Mouse (Mus musculus): Measurements from ENCODE around the gene Ttll5. TPM values are rescaled to one million over a fixed set of nuclear protein-coding genes. Genes with fewer than 3 reads are reported as not detected.

Ttll5 gene
- polyA plus RNA-seq, 1 experiment from 2014 or later, result 14.2 TPM

GRCm38 (mm10) chr12:86051477-86051876 lies 227.0 kb downstream of the Ttll5 start:
- no peak overlapping the region for H3K4me3 ChIP-seq
- H3K27ac ChIP-seq, result no peak overlapping the region
- no peak for ATAC-seq (ENCODE audit: low FRiP score)
- no peak overlapping the region for H3K9ac ChIP-seq
- no peaks in the 10 kb centered on the region for H3K27me3 ChIP-seq
- H3K4me2 ChIP-seq, result no peak overlapping the region
- peaks cover 10% of the 10 kb centered on the region for H3K36me3 ChIP-seq
- 91% methylated on average over 5 of the region's 5 CpGs for WGBS
- no peaks in the 10 kb centered on the region for H3K9me3 ChIP-seq
- no peaks in the 10 kb centered on the region for H3K4me1 ChIP-seq (replicated peaks)

- H3K36me3 ChIP-seq, result peaks cover 10% of the 10 kb centered on the region
- no peaks in the 10 kb centered on the region for H3K9me3 ChIP-seq
- no peak overlapping the region for H3K9ac ChIP-seq
- no peak overlapping the region for H3K4me3 ChIP-seq
- no peak overlapping the region for H3K4me2 ChIP-seq
- no peak overlapping the region for H3K27ac ChIP-seq
- no peak for ATAC-seq (ENCODE audit: low FRiP score)
- H3K27me3 ChIP-seq, result no peaks in the 10 kb centered on the region
- 90% methylated on average over 2 of the region's 2 CpGs for WGBS
- H3K4me1 ChIP-seq (replicated peaks), result no peaks in the 10 kb centered on the region
Observed at GRCm38 (mm10) chr12:86055306-86055705, 230.8 kb downstream of the Ttll5 start.

- no peak overlapping the region for H3K9ac ChIP-seq
- no peak overlapping the region for H3K4me3 ChIP-seq
- H3K27ac ChIP-seq, result no peak overlapping the region
- H3K4me1 ChIP-seq (replicated peaks), result no peaks in the 10 kb centered on the region
- no peaks in the 10 kb centered on the region for H3K9me3 ChIP-seq
- ATAC-seq (ENCODE audit: low FRiP score), result no peak
- 91% methylated on average over 8 of the region's 8 CpGs for WGBS
- no peaks in the 10 kb centered on the region for H3K27me3 ChIP-seq
- H3K36me3 ChIP-seq, result peaks cover 10% of the 10 kb centered on the region
- H3K4me2 ChIP-seq, result no peak overlapping the region
Observed at GRCm38 (mm10) chr12:86056976-86057375, 232.5 kb downstream of the Ttll5 start.

GRCm38 (mm10) chr12:86057516-86057915 lies 233.1 kb downstream of the Ttll5 start:
- Histone ChIP-seq H3K27ac (no peak overlapping the region), H3K27me3 (no peaks in the 10 kb centered on the region), H3K4me3 (no peak overlapping the region), H3K36me3 (peaks cover 10% of the 10 kb centered on the region), H3K4me2 (no peak overlapping the region), H3K4me1 (replicated peaks) (no peaks in the 10 kb centered on the region), H3K9me3 (no peaks in the 10 kb centered on the region), H3K9ac (no peak overlapping the region)
- no peak for ATAC-seq (ENCODE audit: low FRiP score)
- WGBS, result 86% methylated on average over 8 of the region's 8 CpGs

- no peak for ATAC-seq (ENCODE audit: low FRiP score)
- Histone ChIP-seq H3K4me1 (replicated peaks) (no peaks in the 10 kb centered on the region), H3K9ac (no peak overlapping the region), H3K9me3 (no peaks in the 10 kb centered on the region), H3K36me3 (peaks cover 10% of the 10 kb centered on the region), H3K4me3 (no peak overlapping the region), H3K27me3 (no peaks in the 10 kb centered on the region), H3K4me2 (no peak overlapping the region), H3K27ac (no peak overlapping the region)
- WGBS, result 83% methylated on average over 6 of the region's 6 CpGs
Observed at GRCm38 (mm10) chr12:86059341-86059740, 234.9 kb downstream of the Ttll5 start.

- no peak overlapping the region for H3K27ac ChIP-seq
- no peak for ATAC-seq (ENCODE audit: low FRiP score)
- no peak overlapping the region for H3K9ac ChIP-seq
- no peaks in the 10 kb centered on the region; the same call in 1 of the 2 replicates for H3K36me3 ChIP-seq
- no peaks in the 10 kb centered on the region for H3K4me1 ChIP-seq (replicated peaks)
- H3K27me3 ChIP-seq, result no peaks in the 10 kb centered on the region
- no peak overlapping the region for H3K4me2 ChIP-seq
- H3K4me3 ChIP-seq, result no peak overlapping the region
- no peaks in the 10 kb centered on the region for H3K9me3 ChIP-seq
Observed at GRCm38 (mm10) chr12:86064796-86065195, 240.3 kb downstream of the Ttll5 start.

- no peaks in the 10 kb centered on the region for H3K36me3 ChIP-seq
- H3K4me1 ChIP-seq (replicated peaks), result peaks cover 8% of the 10 kb centered on the region
- H3K9ac ChIP-seq, result no peak overlapping the region
- H3K27me3 ChIP-seq, result peaks cover 8% of the 10 kb centered on the region; the same call in 1 of the 2 replicates
- no peaks in the 10 kb centered on the region for H3K9me3 ChIP-seq
- no peak overlapping the region for H3K4me2 ChIP-seq
- H3K4me3 ChIP-seq, result no peak overlapping the region
- 61% methylated on average over 6 of the region's 6 CpGs for WGBS
- no peak overlapping the region for H3K27ac ChIP-seq
- no peak for ATAC-seq (ENCODE audit: low FRiP score)
Observed at GRCm38 (mm10) chr12:86071432-86071831, 247.0 kb downstream of the Ttll5 start.

GRCm38 (mm10) chr12:86074681-86075080 lies 250.2 kb downstream of the Ttll5 start:
- peaks cover 21% of the 10 kb centered on the region for H3K27me3 ChIP-seq
- no peak overlapping the region for H3K4me2 ChIP-seq
- no peak overlapping the region for H3K9ac ChIP-seq
- no peak overlapping the region for H3K4me3 ChIP-seq
- no peak overlapping the region for H3K27ac ChIP-seq
- 82% methylated on average over 12 of the region's 12 CpGs for WGBS
- peaks cover 35% of the 10 kb centered on the region for H3K4me1 ChIP-seq (replicated peaks)
- ATAC-seq (ENCODE audit: low FRiP score), result no peak
- H3K36me3 ChIP-seq, result no peaks in the 10 kb centered on the region
- no peaks in the 10 kb centered on the region for H3K9me3 ChIP-seq

GRCm38 (mm10) chr12:86075358-86075757 lies 250.9 kb downstream of the Ttll5 start:
- 89% methylated on average over 7 of the region's 7 CpGs for WGBS
- Histone ChIP-seq H3K9ac (no peak overlapping the region), H3K9me3 (no peaks in the 10 kb centered on the region), H3K4me1 (replicated peaks) (peaks cover 35% of the 10 kb centered on the region), H3K27me3 (peaks cover 23% of the 10 kb centered on the region), H3K27ac (no peak overlapping the region), H3K36me3 (no peaks in the 10 kb centered on the region), H3K4me2 (no peak overlapping the region), H3K4me3 (no peak overlapping the region)
- no peak for ATAC-seq (ENCODE audit: low FRiP score)

- H3K9ac ChIP-seq, result peak overlapping the region; percentile 30; the same call in 1 of the 2 replicates
- H3K4me2 ChIP-seq, result peak overlapping the region; percentile 84
- peak overlapping the region; percentile 51; the same call in 1 of the 2 replicates for H3K4me3 ChIP-seq
- no peaks in the 10 kb centered on the region for H3K36me3 ChIP-seq
- no peak overlapping the region for H3K27ac ChIP-seq
- 11% methylated on average over 13 of the region's 13 CpGs for WGBS
- ATAC-seq (ENCODE audit: low FRiP score), result no peak
- H3K4me1 ChIP-seq (replicated peaks), result peaks cover 35% of the 10 kb centered on the region
- peaks cover 27% of the 10 kb centered on the region for H3K27me3 ChIP-seq
- no peaks in the 10 kb centered on the region for H3K9me3 ChIP-seq
Observed at GRCm38 (mm10) chr12:86076321-86076901, 252.0 kb downstream of the Ttll5 start.

GRCm38 (mm10) chr12:86077322-86077721 lies 252.9 kb downstream of the Ttll5 start:
- H3K27ac ChIP-seq, result no peak overlapping the region
- ATAC-seq (ENCODE audit: low FRiP score), result no peak
- no peaks in the 10 kb centered on the region for H3K36me3 ChIP-seq
- peak overlapping the region; percentile 51 for H3K4me3 ChIP-seq
- no peaks in the 10 kb centered on the region for H3K9me3 ChIP-seq
- WGBS, result 23% methylated on average over 8 of the region's 8 CpGs
- peaks cover 35% of the 10 kb centered on the region for H3K4me1 ChIP-seq (replicated peaks)
- peak overlapping the region; percentile 77; the same call in 1 of the 2 replicates for H3K9ac ChIP-seq
- H3K4me2 ChIP-seq, result peak overlapping the region; percentile 84
- H3K27me3 ChIP-seq, result peaks cover 30% of the 10 kb centered on the region

- Histone ChIP-seq H3K9me3 (no peaks in the 10 kb centered on the region), H3K36me3 (no peaks in the 10 kb centered on the region), H3K9ac (peak overlapping the region; percentile 77), H3K4me1 (replicated peaks) (peaks cover 35% of the 10 kb centered on the region), H3K4me2 (peak overlapping the region; percentile 84), H3K4me3 (peak overlapping the region; percentile 51), H3K27ac (no peak overlapping the region), H3K27me3 (peaks cover 30% of the 10 kb centered on the region)
- 23% methylated on average over 11 of the region's 11 CpGs for WGBS
- ATAC-seq (ENCODE audit: low FRiP score), result no peak
Observed at GRCm38 (mm10) chr12:86077736-86078135, 253.3 kb downstream of the Ttll5 start.

GRCm38 (mm10) chr12:86078176-86078552 lies 253.7 kb downstream of the Ttll5 start:
- H3K9ac ChIP-seq, result peak overlapping the region; percentile 77
- peak overlapping the region; percentile 51 for H3K4me3 ChIP-seq
- no peaks in the 10 kb centered on the region for H3K9me3 ChIP-seq
- H3K4me1 ChIP-seq (replicated peaks), result peaks cover 39% of the 10 kb centered on the region
- H3K27me3 ChIP-seq, result peaks cover 30% of the 10 kb centered on the region
- peak overlapping the region; percentile 84 for H3K4me2 ChIP-seq
- 9% methylated on average over 9 of the region's 9 CpGs for WGBS
- ATAC-seq (ENCODE audit: low FRiP score), result no peak
- H3K27ac ChIP-seq, result no peak overlapping the region
- no peaks in the 10 kb centered on the region for H3K36me3 ChIP-seq
